Mouse (Mus musculus) megakaryocyte, adult 5-6 weeks (primary cell): ENCODE data around the gene Cdhr1. TPM values are rescaled to one million over a fixed set of nuclear protein-coding genes. Genes with fewer than 3 reads are reported as not detected.

Experiments
- ATAC-seq: 2 replicates; pipeline ENCODE4 v1.8.0; 2016; ENCODE audit warnings: mild to moderate bottlenecking, inconsistent platforms; ENCODE audit not compliant: poor library complexity, severe bottlenecking
- total RNA-seq, 2 experiments: library from RNA; stranded (forward) in 1 of 2; stranded (reverse) in 1 of 2; fragments of 153-499, 151-499 nt in 1 of 2; fragments of 221-1000, 200-1000 nt in 1 of 2; gene quantifications; 2 replicates each; pipeline versions ENCODE4 v1.2.3 to v1.2.4; 2015 to 2017

Gene Cdhr1
- total RNA-seq, 2 experiments from 2014 or later, result not detected

GRCm38 (mm10) chr14:37080724-37081123, 17.4 kb downstream of the Cdhr1 start:
- no peak for ATAC-seq

- ATAC-seq, result no peak
These were observed 29.6 kb downstream of the Cdhr1 start for GRCm38 (mm10) chr14:37068516-37068915.

GRCm38 (mm10) chr14:37067629-37068028, 30.5 kb downstream of the Cdhr1 start, which contains the start of gene Lrit2:
TSS of gene Lrit2 (plus strand) at chr14:37067929.
- no peak for ATAC-seq

GRCm38 (mm10) chr14:37066636-37067035, 31.5 kb downstream of the Cdhr1 start:
- ATAC-seq, result no peak

GRCm38 (mm10) chr14:37064849-37065248, 33.3 kb downstream of the Cdhr1 start:
- ATAC-seq, result no peak

GRCm38 (mm10) chr14:37048914-37049410, 49.2 kb downstream of the Cdhr1 start, which contains the start of gene Rgr:
TSS of gene Rgr (minus strand) at chr14:37048964.
- ATAC-seq, result no peak

- no peak for ATAC-seq
These were observed 63.7 kb downstream of the Cdhr1 start for GRCm38 (mm10) chr14:37034432-37034831.

- peak; percentile 82 for ATAC-seq
These were observed 64.9 kb downstream of the Cdhr1 start for GRCm38 (mm10) chr14:37033241-37033640.

- no peak for ATAC-seq
These were observed 65.6 kb downstream of the Cdhr1 start for GRCm38 (mm10) chr14:37032481-37033104.

GRCm38 (mm10) chr14:37028555-37028954, 69.6 kb downstream of the Cdhr1 start:
- no peak for ATAC-seq

GRCm38 (mm10) chr14:37027951-37028350, 70.2 kb downstream of the Cdhr1 start:
- no peak for ATAC-seq

Other genes with a start within 250 kb of the Cdhr1 start
- 11.4 and 15.1 TPM in 2 replicates for gene Ccser2, start 129.6 kb downstream of the Cdhr1 start, total RNA-seq (2015)
- gene Ccser2, start 129.6 kb downstream of the Cdhr1 start, total RNA-seq (2017), result 11.6 and 11.9 TPM in 2 replicates
- gene Rgr, start 49.4 kb downstream of the Cdhr1 start, total RNA-seq (2015), result not detected in 2 replicates
- not detected in 2 replicates for gene Rgr, start 49.4 kb downstream of the Cdhr1 start, total RNA-seq (2017)
- gene Lrit1, start 43.5 kb downstream of the Cdhr1 start, total RNA-seq (2015), result not detected in 2 replicates
- gene Lrit1, start 43.5 kb downstream of the Cdhr1 start, total RNA-seq (2017), result not detected in 2 replicates
- not detected in 2 replicates for gene Lrit2, start 30.4 kb downstream of the Cdhr1 start, total RNA-seq (2015)
- gene Lrit2, start 30.4 kb downstream of the Cdhr1 start, total RNA-seq (2017), result not detected in 2 replicates
- gene 2610528A11Rik, start 15.7 kb upstream of the Cdhr1 start, total RNA-seq (2015), result 1.1 TPM in 1 of 2 replicates, not detected in the other
- gene 2610528A11Rik, start 15.7 kb upstream of the Cdhr1 start, total RNA-seq (2017), result 0.55 and 1.0 TPM in 2 replicates
- gene Ghitm, start 36.9 kb upstream of the Cdhr1 start, total RNA-seq (2015), result 84.9 and 89.2 TPM in 2 replicates
- 85.7 and 101 TPM in 2 replicates for gene Ghitm, start 36.9 kb upstream of the Cdhr1 start, total RNA-seq (2017)